Mouse (Mus musculus) embryo, embryonic 11 days (tissue): ENCODE results near the gene Olfr1260.

Source experiments
- DNase-seq: peaks from one replicate; pipeline ENCODE4 v3.0.0-alpha.2; 2015

Gene Olfr1260

DNA sequence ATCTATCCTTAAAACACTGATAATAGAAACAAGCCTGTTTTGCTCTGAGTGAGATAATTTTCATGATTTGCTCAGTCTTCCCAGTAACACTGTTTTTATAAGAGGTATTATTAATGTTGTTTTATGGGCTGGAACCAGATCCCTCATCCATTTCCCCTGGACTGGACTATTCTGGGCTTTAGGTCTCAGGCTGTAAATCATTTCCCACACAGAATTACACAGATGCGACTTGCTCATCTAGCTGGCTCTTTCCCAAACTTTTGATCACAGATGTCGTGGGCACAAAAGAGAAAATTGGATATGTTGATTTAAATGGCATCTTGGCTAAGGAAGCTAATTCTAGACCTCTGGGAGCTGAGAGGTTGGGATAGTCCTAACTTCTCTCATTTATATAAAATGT is at the start of gene Olfr1260:
Gene Olfr1260, plus strand, starts transcription at position 157 of the 400 bp plus-strand sequence.
- no peak for DNase-seq

DNA sequence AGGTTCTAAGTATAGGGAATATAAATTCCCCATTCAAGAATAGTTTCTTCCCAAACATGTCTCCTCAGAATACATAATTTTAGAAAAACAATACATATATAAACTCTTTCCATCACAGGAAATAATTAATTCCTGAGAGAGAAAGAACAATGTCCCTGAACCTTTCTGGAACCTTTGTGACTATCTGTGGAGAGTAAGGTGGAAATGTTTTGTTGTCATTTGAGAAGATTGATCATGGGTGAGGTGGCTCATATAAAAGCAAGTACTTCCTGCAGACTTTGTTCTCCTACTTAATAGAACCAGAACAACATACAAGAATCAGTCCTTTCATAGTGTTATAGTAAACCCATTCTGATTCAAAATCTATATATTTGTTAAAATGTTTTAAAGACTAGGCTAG is 47.1 kb upstream of the Olfr1260 start, which contains the start of gene Olfr1258:
Gene Olfr1258, plus strand, starts transcription at position 301 of the 400 bp plus-strand sequence.
- no peak for DNase-seq

DNA sequence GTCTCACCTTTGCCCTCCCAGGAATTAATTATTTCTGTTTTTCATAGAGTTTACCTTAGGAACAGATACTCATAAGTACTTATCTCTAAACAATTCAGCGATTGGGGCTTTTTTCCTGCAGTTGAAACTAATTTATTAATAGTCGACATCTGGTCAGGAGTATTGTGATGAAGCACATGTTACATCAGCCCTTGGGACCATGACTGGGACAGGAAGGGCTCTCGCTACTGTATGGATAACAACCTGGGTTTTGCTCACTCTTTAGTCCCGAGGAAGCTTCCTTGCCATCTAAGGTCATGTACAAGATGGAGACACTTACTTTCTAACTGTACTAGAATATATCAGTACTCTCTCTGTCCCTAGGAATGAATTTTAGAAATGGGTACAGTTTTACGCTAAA is 25.6 kb upstream of the Olfr1260 start, which contains the start of gene Olfr1259:
Gene Olfr1259, minus strand, starts transcription at position 101 of the 400 bp plus-strand sequence.
- DNase-seq, result no peak

DNA sequence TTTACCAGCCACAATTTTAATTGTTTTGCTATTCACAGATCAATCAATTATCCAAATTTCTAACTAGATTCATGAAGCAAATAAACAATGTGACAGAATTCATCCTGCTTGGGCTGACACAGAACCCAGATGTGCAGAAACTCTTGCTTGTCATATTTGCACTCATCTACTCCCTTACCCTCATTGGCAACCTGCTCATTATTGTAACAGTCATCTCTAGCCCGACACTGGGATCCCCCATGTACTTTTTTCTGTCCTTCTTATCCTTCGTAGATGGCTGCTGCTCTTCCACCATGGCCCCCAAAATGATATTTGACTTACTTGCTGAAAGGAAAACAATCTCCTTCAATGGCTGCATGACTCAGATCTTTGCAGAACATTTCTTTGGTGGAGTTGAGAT is 3.6 kb downstream of the Olfr1260 start:
- no peak for DNase-seq

DNA sequence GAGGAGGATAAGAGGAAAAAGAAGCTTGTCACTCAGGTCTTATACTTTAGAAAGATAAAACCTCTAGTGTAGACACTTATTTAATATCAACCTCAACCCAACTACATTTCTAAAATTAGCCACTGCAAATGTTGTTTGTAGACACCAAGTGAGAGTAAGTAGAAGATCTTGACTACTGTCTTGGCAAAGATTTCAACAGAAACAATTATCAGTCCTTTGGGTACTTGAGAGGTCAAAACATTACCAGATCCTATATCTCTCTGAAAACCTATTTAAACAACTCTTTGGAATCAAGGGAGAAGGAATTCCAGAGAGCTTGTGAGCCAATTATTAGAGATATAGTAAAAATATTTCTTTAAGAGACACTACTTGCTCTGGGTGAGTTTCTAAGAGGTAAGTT is 16.8 kb downstream of the Olfr1260 start, which contains the start of gene Olfr1261:
Gene Olfr1261, plus strand, starts transcription at position 301 of the 400 bp plus-strand sequence.
- no peak for DNase-seq

DNA sequence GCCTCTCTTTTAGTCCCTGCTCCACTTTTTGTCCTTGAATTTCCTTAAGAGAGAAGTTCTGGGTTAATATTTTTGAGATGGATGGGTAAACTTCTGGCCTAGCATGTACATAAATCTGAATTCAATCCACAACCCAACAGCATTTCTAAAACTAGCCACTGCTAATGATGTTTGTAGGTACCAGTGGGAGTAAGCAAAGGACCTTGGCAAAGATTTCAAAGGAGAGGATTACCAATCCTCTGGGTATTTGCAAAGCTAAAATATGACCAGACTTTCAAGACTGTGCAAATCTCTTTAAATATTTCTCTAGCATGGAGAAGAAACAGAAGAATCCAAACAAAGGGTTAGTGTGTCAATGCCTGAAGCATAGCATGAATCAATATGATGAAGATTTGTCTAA is 25.7 kb downstream of the Olfr1260 start, which contains the start of gene Olfr1262:
Gene Olfr1262, plus strand, starts transcription at position 301 of the 400 bp plus-strand sequence.
- DNase-seq, result no peak

DNA sequence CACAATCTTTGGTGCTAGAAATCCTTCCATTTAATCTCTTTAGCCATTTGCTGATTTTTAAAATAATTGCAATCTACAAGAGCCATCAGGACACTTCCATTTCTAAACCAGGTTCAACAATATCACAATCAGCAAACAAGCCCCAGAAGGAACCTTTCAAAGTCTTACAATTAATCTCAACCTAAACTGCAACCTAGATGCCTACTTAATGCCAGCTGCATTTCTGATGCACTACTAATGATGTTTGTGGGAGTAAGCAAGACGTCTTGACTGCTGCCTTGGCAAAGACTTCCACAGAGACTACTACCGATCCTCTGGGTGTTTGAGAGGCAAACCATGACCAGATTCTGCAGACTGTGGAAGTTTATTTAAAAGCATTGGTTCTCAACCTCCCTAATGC is 37.7 kb downstream of the Olfr1260 start, which contains the start of gene Olfr1263:
Gene Olfr1263, plus strand, starts transcription at position 301 of the 400 bp plus-strand sequence.
- DNase-seq, result no peak

DNA sequence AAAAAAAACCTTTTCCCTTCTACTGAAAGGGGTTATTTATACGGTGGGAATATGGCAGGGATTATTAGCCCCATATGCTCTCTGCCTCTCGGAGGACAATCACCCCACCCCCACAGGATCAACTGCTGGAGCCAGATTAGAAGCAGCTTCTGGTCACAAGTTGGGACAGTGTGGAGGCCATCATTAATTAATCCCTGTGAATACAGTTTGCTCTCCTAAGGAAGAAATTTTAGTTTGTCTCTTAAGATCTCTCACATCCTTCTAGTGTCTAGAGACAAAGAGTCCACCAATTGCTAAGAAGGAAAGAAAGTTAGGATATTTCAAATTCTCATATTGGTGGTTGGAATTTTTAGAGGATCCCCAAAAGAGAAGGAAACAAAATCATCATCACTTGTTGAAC is 51.3 kb downstream of the Olfr1260 start, which contains the start of gene Olfr1264:
Gene Olfr1264, minus strand, starts transcription at position 101 of the 400 bp plus-strand sequence.
- DNase-seq, result no peak
